Mouse (Mus musculus) kidney, postnatal 14 days (tissue): ENCODE measurements around the gene 1700020N01Rik.
A peak's percentile ranks its signal among the peaks of the same experiment; 100 is the strongest.

Experiments used
- DNase-seq: peaks from one replicate; pipeline ENCODE4 v3.0.0; 2022; ENCODE audit warnings: mixed read lengths

Gene 1700020N01Rik

DNA sequence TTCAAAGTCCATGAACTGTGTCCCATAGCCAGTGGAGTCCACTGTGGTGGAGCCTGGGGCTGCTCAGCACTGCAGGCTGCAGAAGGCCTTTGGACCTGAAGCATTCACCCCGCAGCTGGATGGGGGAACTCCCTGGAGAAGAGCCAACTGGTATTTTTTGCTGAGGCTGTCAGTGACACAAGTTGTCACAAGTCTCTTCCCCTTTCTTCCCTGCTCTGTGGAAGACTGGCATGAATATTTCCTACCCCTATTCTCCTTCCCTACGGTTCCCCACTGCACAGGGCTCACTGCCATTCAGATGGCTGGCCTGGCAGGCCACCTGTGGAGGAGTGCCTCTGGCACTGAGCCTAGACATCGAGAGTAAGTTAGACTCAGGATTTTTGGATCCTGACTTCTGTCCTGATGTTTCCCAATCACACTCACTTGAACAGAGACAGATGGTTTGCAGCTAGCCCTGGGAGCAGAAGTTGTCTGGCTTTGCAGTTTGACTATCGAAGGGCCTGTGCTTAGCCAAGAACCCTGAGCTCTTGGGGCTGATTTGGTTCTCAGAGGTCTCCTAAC is 12.1 kb downstream of the 1700020N01Rik start:
- peak; percentile 87 for DNase-seq

DNA sequence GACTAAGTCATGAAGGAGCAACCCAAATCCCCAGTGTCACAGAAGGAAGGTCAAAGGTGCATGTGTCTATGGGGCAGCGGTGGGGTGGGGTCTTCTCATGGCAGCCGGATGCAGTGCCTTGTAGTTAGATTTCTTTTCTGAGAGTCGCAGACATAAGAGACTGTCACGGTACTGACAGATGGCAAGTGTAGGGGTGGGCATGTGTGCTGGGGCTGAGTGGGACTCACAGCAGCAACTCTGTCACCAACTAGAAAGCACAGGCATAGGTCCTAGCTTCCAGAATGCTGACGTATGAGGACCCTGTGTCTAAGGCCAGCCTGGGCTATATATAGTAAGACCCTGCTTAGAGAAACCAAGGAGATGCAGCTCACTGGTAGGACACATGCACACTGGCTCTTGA is 12.7 kb downstream of the 1700020N01Rik start:
- no peak for DNase-seq

DNA sequence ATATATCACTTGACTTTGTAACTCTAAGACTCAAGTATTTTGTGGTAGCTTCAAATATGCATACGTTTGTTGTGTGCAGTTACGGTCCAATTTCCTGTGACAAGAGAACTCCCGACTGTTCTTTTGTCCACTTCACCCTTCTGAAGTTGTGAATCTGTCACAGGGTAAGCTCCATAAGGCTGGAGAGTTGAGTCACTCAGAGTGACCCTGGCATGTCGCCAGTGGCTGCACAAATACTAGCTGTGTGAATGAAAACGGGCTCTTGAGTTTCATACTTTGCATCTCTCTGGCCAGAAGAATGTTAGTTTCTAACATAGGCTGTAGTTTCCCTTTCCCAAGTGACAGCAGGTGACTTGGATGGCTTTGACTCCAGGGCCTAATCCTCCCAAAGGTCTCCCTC is 14.0 kb downstream of the 1700020N01Rik start:
- DNase-seq = peak; percentile 37

GRCm38 (mm10) chr10:21609583-21609982 is 16.6 kb downstream of the 1700020N01Rik start:
- peak; percentile 76 for DNase-seq

- DNase-seq = peak; percentile 86
Observed at GRCm38 (mm10) chr10:21613021-21613860, 20.3 kb downstream of the 1700020N01Rik start.

DNA sequence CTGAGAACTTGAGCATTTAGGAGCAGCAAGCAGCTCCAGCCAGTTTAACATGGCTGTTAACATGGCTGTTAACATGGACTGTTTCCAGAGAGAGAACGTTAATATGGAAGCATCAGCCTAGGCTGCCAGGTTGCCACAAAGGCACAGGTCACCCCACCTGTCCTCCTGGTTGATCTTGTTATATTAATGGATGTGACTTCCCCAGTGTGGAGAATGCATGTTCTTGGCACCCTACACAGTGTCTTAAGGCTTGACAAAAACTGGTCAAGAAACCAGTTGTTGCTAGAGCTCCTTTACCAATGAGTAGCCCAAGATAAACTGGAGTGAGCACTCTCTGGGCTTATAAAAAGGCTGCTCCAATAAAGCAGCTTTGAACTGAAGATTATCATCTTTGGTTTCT is 21.6 kb downstream of the 1700020N01Rik start:
- DNase-seq = no peak

- DNase-seq = no peak
Observed at GRCm38 (mm10) chr10:21618745-21619508, 26.0 kb downstream of the 1700020N01Rik start.

DNA sequence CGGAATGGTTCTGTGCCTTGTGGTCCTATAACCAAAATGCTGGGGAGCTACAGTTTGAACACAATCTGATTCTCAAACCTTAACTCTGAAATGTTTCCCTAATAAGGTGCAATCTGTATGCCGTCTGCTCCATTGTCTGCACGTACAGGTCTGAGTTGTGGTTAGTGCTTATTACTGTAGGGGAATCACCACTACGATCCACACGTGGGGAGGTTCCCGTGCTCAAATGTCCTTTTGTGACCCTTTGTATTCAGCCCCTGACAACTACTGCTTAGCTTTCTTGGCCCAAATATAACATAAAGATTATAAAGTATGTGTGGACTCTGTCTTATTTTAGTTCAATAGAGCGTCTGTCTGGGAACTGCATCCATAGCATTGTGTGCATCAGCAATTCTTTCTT is 29.1 kb downstream of the 1700020N01Rik start:
- no peak for DNase-seq

DNA sequence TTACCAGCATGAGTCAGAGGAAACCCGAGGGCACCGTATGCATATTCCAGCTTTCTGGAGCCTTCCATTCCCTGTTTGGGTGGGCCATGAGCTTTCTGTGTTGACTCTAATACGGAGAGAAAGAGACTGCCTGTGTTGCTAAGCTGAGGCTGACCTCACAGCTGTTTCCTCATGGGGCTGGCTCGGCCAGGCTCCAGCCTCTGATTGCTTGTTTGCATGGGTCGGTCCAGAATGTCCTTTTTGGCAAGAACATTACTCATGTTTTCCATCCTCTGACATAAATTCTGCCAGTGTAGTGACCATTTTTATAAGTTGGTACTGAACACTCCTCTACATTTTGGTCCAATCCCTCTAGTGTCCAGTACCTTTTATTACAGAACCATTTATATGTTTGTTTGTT is 35.6 kb downstream of the 1700020N01Rik start:
- DNase-seq = peak; percentile 83

DNA sequence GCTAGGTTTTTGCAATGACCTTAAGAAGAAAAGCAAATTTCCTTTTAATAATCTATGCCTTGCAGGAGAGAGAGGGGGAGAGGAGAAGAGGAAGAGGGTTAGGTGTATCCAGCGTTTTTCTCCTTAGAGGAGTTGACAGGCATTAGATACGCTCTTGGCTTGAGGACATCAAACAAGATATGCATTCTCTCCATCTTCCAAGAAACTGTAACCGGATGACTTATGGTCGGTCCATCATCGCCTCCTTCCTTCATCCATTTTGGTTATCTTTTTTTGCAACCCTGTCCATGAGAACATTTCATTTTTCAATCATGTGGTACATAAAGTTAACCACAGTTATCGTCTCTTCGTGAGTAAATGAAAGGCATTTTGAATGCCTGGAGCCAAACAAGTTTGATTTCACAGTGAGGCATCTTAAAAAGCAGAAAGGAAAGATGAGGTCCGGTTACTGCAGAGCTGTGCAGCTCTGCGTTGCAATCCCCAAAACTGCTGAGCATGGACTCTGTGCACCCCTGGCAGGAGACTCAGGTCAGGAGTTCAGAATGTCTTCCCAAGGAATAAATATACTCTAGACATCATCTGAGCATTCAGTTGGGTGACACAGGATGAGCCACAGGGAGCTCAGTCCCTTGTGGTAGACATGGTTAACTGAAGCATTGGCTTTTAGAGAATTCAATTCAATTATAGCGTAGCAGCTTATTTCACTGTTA is 36.2 kb downstream of the 1700020N01Rik start:
- DNase-seq = no peak

- peak; percentile 58 for DNase-seq
Observed at GRCm38 (mm10) chr10:21631481-21631880, 38.5 kb downstream of the 1700020N01Rik start.

DNA sequence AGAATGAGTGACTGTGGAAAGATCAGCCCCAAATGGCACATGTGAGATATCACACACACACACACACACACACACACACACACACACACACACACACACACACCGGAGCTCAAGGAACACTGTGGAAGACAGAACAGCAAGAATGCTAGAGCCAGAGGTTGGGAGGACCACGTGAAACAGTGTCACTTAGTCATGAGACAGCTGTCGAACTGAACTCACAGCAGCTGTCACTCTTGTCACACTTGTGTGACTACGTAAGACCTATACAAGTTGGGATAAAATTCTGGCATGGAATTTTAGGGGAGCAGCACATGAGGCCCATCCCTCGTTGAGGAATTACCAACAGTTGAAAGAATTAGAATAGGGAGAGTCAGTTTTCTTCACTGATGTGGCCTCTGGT is 39.7 kb downstream of the 1700020N01Rik start:
- no peak for DNase-seq

GRCm38 (mm10) chr10:21635988-21636710 is 43.2 kb downstream of the 1700020N01Rik start:
- DNase-seq = no peak

DNA sequence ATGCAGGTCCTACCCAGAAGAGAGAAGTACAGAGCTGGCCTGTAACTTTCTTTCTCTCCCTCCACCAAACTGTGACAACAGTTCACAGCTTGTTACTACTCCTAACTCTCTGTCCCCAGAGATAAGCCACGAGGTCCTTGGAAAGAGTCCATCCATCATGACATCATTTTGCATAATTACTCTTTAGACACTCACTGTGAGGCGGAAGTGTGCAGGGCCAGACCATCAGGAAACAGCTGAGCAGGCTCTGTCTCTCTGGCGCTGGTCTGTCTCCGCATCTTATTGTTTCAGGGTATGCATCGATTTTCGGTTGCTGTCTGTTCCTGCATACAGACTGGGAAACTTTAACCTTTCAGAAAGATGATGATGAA is 43.8 kb downstream of the 1700020N01Rik start:
- DNase-seq = peak; percentile 79

DNA sequence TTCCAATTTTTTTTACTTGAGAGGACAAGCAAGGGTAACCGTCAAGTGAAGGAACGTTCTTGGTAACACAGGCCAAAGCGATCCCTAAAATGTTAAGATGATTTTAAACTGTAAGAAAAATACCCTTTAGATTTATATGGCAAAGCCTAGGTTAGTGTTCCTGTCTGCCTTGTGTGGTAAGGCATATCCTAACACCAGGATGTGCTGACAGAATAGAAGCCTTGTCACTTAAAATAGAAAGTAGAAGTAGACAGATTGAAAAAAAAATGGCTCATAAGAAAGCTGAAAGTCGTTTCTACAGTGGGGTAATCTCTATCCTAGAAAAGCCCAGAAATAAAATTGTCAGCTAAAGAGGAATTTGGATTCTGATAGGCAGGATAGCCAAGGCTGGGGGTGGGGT is 58.4 kb downstream of the 1700020N01Rik start:
- no peak for DNase-seq

DNA sequence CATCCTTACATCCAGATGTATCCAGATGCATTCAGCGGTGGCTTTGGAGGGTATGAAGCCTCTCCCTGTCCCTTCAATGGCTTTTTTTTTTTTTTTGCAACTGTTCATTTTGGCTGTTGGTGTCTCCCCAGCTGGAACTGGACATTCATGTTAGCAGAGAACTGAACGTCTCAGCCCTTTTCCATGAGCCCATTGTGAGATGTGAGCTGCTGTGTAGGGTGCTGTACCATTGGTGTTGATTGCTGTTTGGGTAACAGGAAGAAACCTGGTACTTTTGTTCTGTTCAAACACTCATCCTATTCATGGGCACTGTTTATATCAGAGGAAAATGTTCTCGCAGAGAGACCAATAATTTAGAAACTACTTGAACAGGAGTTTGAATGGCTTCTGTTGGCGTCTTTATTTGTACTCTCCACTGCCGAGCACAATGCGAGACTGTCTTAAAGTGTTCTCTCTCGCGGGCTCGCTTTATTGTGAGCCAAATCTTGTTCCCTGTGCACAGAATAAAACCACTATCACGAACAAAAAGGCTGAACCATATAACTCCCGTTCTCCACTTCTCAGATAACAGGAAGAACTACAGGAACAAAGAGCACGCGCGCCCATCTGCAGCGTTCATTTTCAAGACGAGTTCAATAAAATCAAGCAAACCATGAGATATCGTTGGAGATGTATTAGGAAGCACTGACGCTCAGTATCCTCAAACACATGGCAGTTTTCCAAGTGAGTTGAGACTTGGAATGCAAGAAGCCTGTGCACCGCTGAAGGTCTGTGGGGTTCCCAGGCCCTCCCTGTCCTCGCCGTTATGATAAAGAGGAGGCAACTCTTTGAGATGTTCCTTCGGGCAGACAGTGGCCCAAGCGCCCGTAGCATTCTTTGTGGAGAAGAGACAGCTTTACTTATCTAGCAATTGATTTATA is 59.7 kb downstream of the 1700020N01Rik start:
- no peak for DNase-seq

DNA sequence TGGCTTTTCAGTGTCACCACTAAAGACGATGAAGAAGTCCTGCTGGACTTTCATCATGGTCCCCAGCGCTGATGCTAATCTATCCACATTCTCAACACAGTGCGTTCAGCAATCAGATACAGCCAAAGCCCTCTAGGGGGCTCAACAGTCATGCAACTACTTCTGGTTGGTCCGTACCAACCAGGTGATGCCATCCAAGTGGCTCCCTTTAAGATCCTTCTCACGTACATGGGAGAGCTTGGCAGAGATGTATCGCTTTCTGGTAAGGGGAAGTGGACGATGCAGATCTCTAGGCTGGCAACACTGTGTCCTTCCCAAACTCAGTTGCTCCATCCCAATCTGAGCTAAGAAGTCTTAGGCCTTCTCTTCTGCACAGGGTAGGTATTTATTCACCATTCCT is 60.5 kb downstream of the 1700020N01Rik start:
- DNase-seq = no peak

- DNase-seq = no peak
Observed at GRCm38 (mm10) chr10:21659576-21660246, 66.8 kb downstream of the 1700020N01Rik start.

DNA sequence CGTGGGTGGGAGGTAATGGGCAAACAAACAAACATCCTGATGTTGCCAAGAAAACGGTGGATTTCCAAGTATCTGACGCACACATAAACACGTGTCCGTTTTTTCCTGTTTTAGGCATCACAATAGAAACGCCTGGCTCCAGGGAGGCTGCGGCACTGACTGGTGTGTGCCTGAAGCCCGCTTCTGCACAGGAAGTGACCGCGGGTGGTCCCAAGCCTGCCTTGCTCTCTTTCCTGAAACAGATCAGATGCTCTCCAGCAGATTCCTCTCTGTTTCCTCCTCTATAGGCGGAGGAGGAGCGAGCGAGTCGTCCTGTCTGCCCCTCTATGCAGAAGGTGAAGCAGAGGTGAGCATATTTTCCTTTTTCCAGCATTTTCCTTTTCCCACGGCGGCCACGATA is 76.0 kb downstream of the 1700020N01Rik start:
- DNase-seq = peak; percentile 78

DNA sequence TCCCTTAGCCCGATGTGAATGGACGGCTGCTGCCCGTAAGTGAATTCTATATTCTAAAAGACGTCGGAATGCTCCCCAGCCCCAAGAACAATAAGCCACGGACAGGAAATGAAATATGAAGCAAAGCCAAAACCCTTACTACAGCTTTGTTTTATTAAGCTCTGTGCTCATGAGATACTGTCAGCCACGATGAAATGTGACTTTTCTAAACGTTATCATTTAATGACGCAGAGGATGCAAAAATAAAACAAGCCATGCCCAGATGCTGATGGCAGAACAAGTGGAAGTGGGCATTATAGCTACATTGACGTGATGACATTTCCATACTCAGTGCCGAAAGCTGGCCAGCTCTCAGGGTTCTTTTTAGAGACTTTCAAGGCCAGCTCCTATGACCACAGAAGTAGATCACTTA is 76.8 kb downstream of the 1700020N01Rik start:
- DNase-seq = peak; percentile 37

DNA sequence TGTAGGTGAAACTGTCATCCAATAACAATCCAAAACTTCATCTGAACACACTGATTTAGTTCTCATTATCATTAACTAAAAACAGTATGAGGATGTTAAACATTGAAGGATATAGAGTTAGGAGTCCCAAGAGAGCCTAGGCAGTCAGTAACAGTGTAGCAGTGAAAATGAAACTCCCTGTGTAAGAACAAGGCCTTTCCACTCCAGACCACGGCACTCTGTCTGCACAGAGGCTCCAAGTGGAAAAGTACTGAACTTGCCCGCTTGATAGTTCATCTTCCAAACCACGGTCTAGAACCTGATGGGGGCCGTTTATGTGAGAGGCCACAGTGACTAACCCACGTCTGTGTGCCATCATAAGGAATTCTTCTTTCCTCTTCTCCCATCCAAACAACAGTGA is 77.2 kb downstream of the 1700020N01Rik start:
- peak; percentile 49 for DNase-seq
